Mouse (Mus musculus): Measurements from ENCODE around the gene Cdk14. TPM values are rescaled to one million over a fixed set of nuclear protein-coding genes. Genes with fewer than 3 reads are reported as not detected.

Cdk14 gene
- polyA plus RNA-seq, 1 experiment from 2014 or later: 33.0 TPM

- Histone ChIP-seq H3K27me3 (replicated peaks) (no peaks in the 10 kb centered on the region), H3K4me3 (no peak overlapping the region), H3K9me3 (no peaks in the 10 kb centered on the region), H3K9ac (no peak overlapping the region), H3K4me1 (peaks cover 10% of the 10 kb centered on the region), H3K36me3 (no peaks in the 10 kb centered on the region), H3K27ac (no peak overlapping the region), H3K4me2 (replicated peaks) (no peak overlapping the region)
- peak; percentile 35; the same call in 1 of the 2 replicates for ATAC-seq (ENCODE audit: low FRiP score, low read depth)
- WGBS: 79% methylated on average over 3 of the region's 3 CpGs
These were observed 153.4 kb downstream of the Cdk14 start for GRCm38 (mm10) chr5:5266787-5267126.

GRCm38 (mm10) chr5:5265861-5266786 is 154.0 kb downstream of the Cdk14 start:
- WGBS: 36% methylated on average over 10 of the region's 10 CpGs
- H3K9ac ChIP-seq: no peak overlapping the region
- peak overlapping the region; percentile 46 for H3K4me2 ChIP-seq (replicated peaks)
- no peak overlapping the region for H3K4me3 ChIP-seq
- no peaks in the 10 kb centered on the region for H3K36me3 ChIP-seq
- peaks cover 10% of the 10 kb centered on the region for H3K4me1 ChIP-seq
- H3K9me3 ChIP-seq: no peaks in the 10 kb centered on the region
- no peak overlapping the region for H3K27ac ChIP-seq
- H3K27me3 ChIP-seq (replicated peaks): no peaks in the 10 kb centered on the region
- peak; percentile 73; the same call in 1 of the 2 replicates for ATAC-seq (ENCODE audit: low FRiP score, low read depth)

GRCm38 (mm10) chr5:5265401-5265841 is 154.7 kb downstream of the Cdk14 start:
- Histone ChIP-seq H3K9ac (no peak overlapping the region), H3K4me1 (peaks cover 10% of the 10 kb centered on the region), H3K36me3 (no peaks in the 10 kb centered on the region), H3K27me3 (replicated peaks) (no peaks in the 10 kb centered on the region), H3K4me3 (no peak overlapping the region; the same call in 1 of the 2 replicates), H3K9me3 (no peaks in the 10 kb centered on the region), H3K27ac (no peak overlapping the region), H3K4me2 (replicated peaks) (peak overlapping the region; percentile 46)
- 28% methylated on average over 8 of the region's 8 CpGs for whole genome bisulfite sequencing
- ATAC-seq (ENCODE audit: low FRiP score, low read depth): no peak

- Histone ChIP-seq H3K36me3 (no peaks in the 10 kb centered on the region), H3K4me1 (peaks cover 10% of the 10 kb centered on the region), H3K27me3 (replicated peaks) (no peaks in the 10 kb centered on the region), H3K27ac (no peak overlapping the region), H3K9me3 (no peaks in the 10 kb centered on the region), H3K4me3 (no peak overlapping the region), H3K9ac (no peak overlapping the region), H3K4me2 (replicated peaks) (peak overlapping the region; percentile 46; the same call in 1 of the 2 replicates)
- no peak for ATAC-seq (ENCODE audit: low FRiP score, low read depth)
- WGBS: 92% methylated on average over 2 of the region's 2 CpGs
These were observed 155.4 kb downstream of the Cdk14 start for GRCm38 (mm10) chr5:5264712-5265111.

- no peak overlapping the region for H3K9ac ChIP-seq
- 82% methylated on average over 14 of the region's 14 CpGs for WGBS
- no peaks in the 10 kb centered on the region for H3K36me3 ChIP-seq
- peaks cover 10% of the 10 kb centered on the region for H3K4me1 ChIP-seq
- H3K4me2 ChIP-seq (replicated peaks): no peak overlapping the region
- no peaks in the 10 kb centered on the region for H3K9me3 ChIP-seq
- no peaks in the 10 kb centered on the region for H3K27me3 ChIP-seq (replicated peaks)
- no peak for ATAC-seq (ENCODE audit: low FRiP score, low read depth)
- H3K4me3 ChIP-seq: no peak overlapping the region
- no peak overlapping the region for H3K27ac ChIP-seq
These were observed 158.3 kb downstream of the Cdk14 start for GRCm38 (mm10) chr5:5261725-5262296.

- no peaks in the 10 kb centered on the region for H3K9me3 ChIP-seq
- peaks cover 10% of the 10 kb centered on the region for H3K4me1 ChIP-seq
- no peaks in the 10 kb centered on the region for H3K36me3 ChIP-seq
- no peak overlapping the region for H3K4me3 ChIP-seq
- no peaks in the 10 kb centered on the region for H3K27me3 ChIP-seq (replicated peaks)
- 67% methylated on average over 14 of the region's 14 CpGs for WGBS
- no peak overlapping the region for H3K9ac ChIP-seq
- no peak overlapping the region for H3K27ac ChIP-seq
- no peak overlapping the region for H3K4me2 ChIP-seq (replicated peaks)
- ATAC-seq (ENCODE audit: low FRiP score, low read depth): no peak
These were observed 159.0 kb downstream of the Cdk14 start for GRCm38 (mm10) chr5:5260966-5261724.

- Histone ChIP-seq H3K4me3 (no peak overlapping the region), H3K27ac (no peak overlapping the region), H3K4me2 (replicated peaks) (no peak overlapping the region), H3K4me1 (peaks cover 2% of the 10 kb centered on the region), H3K9me3 (no peaks in the 10 kb centered on the region), H3K9ac (no peak overlapping the region), H3K27me3 (replicated peaks) (no peaks in the 10 kb centered on the region), H3K36me3 (no peaks in the 10 kb centered on the region)
- no peak for ATAC-seq (ENCODE audit: low FRiP score, low read depth)
- WGBS: 76% methylated on average over 7 of the region's 7 CpGs
These were observed 159.8 kb downstream of the Cdk14 start for GRCm38 (mm10) chr5:5260309-5260708.

GRCm38 (mm10) chr5:5254391-5254790 is 165.7 kb downstream of the Cdk14 start:
- 91% methylated on average over 6 of the region's 6 CpGs for whole genome bisulfite sequencing
- H3K27ac ChIP-seq: no peak overlapping the region
- H3K27me3 ChIP-seq (replicated peaks): no peaks in the 10 kb centered on the region
- H3K9ac ChIP-seq: no peak overlapping the region
- H3K4me1 ChIP-seq: no peaks in the 10 kb centered on the region
- H3K4me2 ChIP-seq (replicated peaks): no peak overlapping the region
- H3K4me3 ChIP-seq: no peak overlapping the region
- no peaks in the 10 kb centered on the region for H3K9me3 ChIP-seq
- H3K36me3 ChIP-seq: no peaks in the 10 kb centered on the region
- ATAC-seq (ENCODE audit: low FRiP score, low read depth): no peak

- H3K27ac ChIP-seq: no peak overlapping the region
- ATAC-seq (ENCODE audit: low FRiP score, low read depth): no peak
- H3K4me1 ChIP-seq: no peaks in the 10 kb centered on the region
- H3K9ac ChIP-seq: no peak overlapping the region
- H3K9me3 ChIP-seq: no peaks in the 10 kb centered on the region
- H3K27me3 ChIP-seq (replicated peaks): no peaks in the 10 kb centered on the region
- no peak overlapping the region for H3K4me3 ChIP-seq
- H3K4me2 ChIP-seq (replicated peaks): no peak overlapping the region
- 96% methylated on average over 3 of the region's 3 CpGs for WGBS
- no peaks in the 10 kb centered on the region for H3K36me3 ChIP-seq
These were observed 166.9 kb downstream of the Cdk14 start for GRCm38 (mm10) chr5:5253177-5253576.

GRCm38 (mm10) chr5:5247671-5248070 is 172.4 kb downstream of the Cdk14 start:
- Histone ChIP-seq H3K9ac (no peak overlapping the region), H3K4me1 (no peaks in the 10 kb centered on the region), H3K27ac (no peak overlapping the region), H3K9me3 (no peaks in the 10 kb centered on the region), H3K27me3 (replicated peaks) (no peaks in the 10 kb centered on the region), H3K4me2 (replicated peaks) (no peak overlapping the region), H3K4me3 (no peak overlapping the region), H3K36me3 (no peaks in the 10 kb centered on the region)
- 94% methylated on average over 6 of the region's 6 CpGs for WGBS
- ATAC-seq (ENCODE audit: low FRiP score, low read depth): no peak

GRCm38 (mm10) chr5:5246534-5247175 is 173.5 kb downstream of the Cdk14 start:
- 84% methylated on average over 2 of the region's 2 CpGs for WGBS
- Histone ChIP-seq H3K27ac (no peak overlapping the region), H3K4me2 (replicated peaks) (no peak overlapping the region), H3K4me3 (no peak overlapping the region), H3K27me3 (replicated peaks) (no peaks in the 10 kb centered on the region), H3K9ac (no peak overlapping the region), H3K36me3 (no peaks in the 10 kb centered on the region), H3K4me1 (no peaks in the 10 kb centered on the region), H3K9me3 (no peaks in the 10 kb centered on the region)
- ATAC-seq (ENCODE audit: low FRiP score, low read depth): no peak

- Histone ChIP-seq H3K9me3 (no peaks in the 10 kb centered on the region), H3K27ac (no peak overlapping the region), H3K36me3 (no peaks in the 10 kb centered on the region), H3K4me3 (no peak overlapping the region), H3K4me2 (replicated peaks) (no peak overlapping the region), H3K9ac (no peak overlapping the region), H3K27me3 (replicated peaks) (no peaks in the 10 kb centered on the region), H3K4me1 (no peaks in the 10 kb centered on the region)
- ATAC-seq (ENCODE audit: low FRiP score, low read depth): no peak
- WGBS: 94% methylated on average over 7 of the region's 7 CpGs
These were observed 174.9 kb downstream of the Cdk14 start for GRCm38 (mm10) chr5:5245182-5245581.

Measured in neural tube, embryonic 12.5 days (tissue).